Mouse (Mus musculus): ENCODE data around the gene Ccdc171. TPM values are rescaled to one million over a fixed set of nuclear protein-coding genes. Genes with fewer than 3 reads are reported as not detected.
"Not testable (repeated sequence)": the region's sequence is repeated elsewhere in the genome, so short reads cannot be mapped to it uniquely, and the experiment has no call there.

Ccdc171 gene
- total RNA-seq, 4 experiments from 2014 or later: 0.33 to 1.5 (median 1.0) TPM

GRCm38 (mm10) chr4:83656571-83656970 is 131.2 kb downstream of the Ccdc171 start:
- no peak for DNase-seq (ENCODE audit: low spot score)

- no peak for DNase-seq (ENCODE audit: low spot score)
Measured at GRCm38 (mm10) chr4:83657021-83657420, 131.7 kb downstream of the Ccdc171 start.

GRCm38 (mm10) chr4:83658415-83658814 is 133.1 kb downstream of the Ccdc171 start:
- no peak for DNase-seq (ENCODE audit: low spot score)

GRCm38 (mm10) chr4:83659411-83659810 is 134.1 kb downstream of the Ccdc171 start:
- DNase-seq (ENCODE audit: low spot score): no peak

- no peak for DNase-seq (ENCODE audit: low spot score)
Measured at GRCm38 (mm10) chr4:83661519-83662271, 136.3 kb downstream of the Ccdc171 start.

- no peak for DNase-seq (ENCODE audit: low spot score)
Measured at GRCm38 (mm10) chr4:83662301-83662700, 137.0 kb downstream of the Ccdc171 start.

GRCm38 (mm10) chr4:83669552-83669951 is 144.2 kb downstream of the Ccdc171 start:
- DNase-seq (ENCODE audit: low spot score): no peak

GRCm38 (mm10) chr4:83675308-83675707 is 150.0 kb downstream of the Ccdc171 start:
- DNase-seq (ENCODE audit: low spot score): not testable (repeated sequence)

- DNase-seq (ENCODE audit: low spot score): no peak
Measured at GRCm38 (mm10) chr4:83676444-83676843, 151.1 kb downstream of the Ccdc171 start.

GRCm38 (mm10) chr4:83681081-83681480 is 155.7 kb downstream of the Ccdc171 start:
- DNase-seq (ENCODE audit: low spot score): peak; percentile 11

GRCm38 (mm10) chr4:83682866-83683265 is 157.5 kb downstream of the Ccdc171 start:
- DNase-seq (ENCODE audit: low spot score): no peak

GRCm38 (mm10) chr4:83700190-83700589 is 174.8 kb downstream of the Ccdc171 start:
- DNase-seq (ENCODE audit: low spot score): peak; percentile 10

- DNase-seq (ENCODE audit: low spot score): no peak
Measured at GRCm38 (mm10) chr4:83716996-83717395, 191.7 kb downstream of the Ccdc171 start.

GRCm38 (mm10) chr4:83719816-83720215 is 194.5 kb downstream of the Ccdc171 start:
- no peak for DNase-seq (ENCODE audit: low spot score)

- DNase-seq (ENCODE audit: low spot score): no peak
Measured at GRCm38 (mm10) chr4:83725136-83725535, 199.8 kb downstream of the Ccdc171 start.

GRCm38 (mm10) chr4:83739137-83739890 is 214.0 kb downstream of the Ccdc171 start:
- no peak for DNase-seq (ENCODE audit: low spot score)

- DNase-seq (ENCODE audit: low spot score): no peak
Measured at GRCm38 (mm10) chr4:83739891-83740277, 214.5 kb downstream of the Ccdc171 start.

- DNase-seq (ENCODE audit: low spot score): no peak
Measured at GRCm38 (mm10) chr4:83742806-83743460, 217.6 kb downstream of the Ccdc171 start.

GRCm38 (mm10) chr4:83775136-83775535 is 249.8 kb downstream of the Ccdc171 start:
- no peak for DNase-seq (ENCODE audit: low spot score)

- no peak for DNase-seq (ENCODE audit: low spot score)
Measured at GRCm38 (mm10) chr4:83780044-83780443, 254.7 kb downstream of the Ccdc171 start.

- DNase-seq (ENCODE audit: low spot score): no peak
Measured at GRCm38 (mm10) chr4:83785115-83785514, 259.8 kb downstream of the Ccdc171 start.

- DNase-seq (ENCODE audit: low spot score): no peak
Measured at GRCm38 (mm10) chr4:83791811-83792210, 266.5 kb downstream of the Ccdc171 start.
